Mouse (Mus musculus): ENCODE results near the gene Cntrl.

- TF ChIP-seq CTCF (IDR thresholded peaks at IDR 0.05; ENCODE audit: low read depth) (no peak), EP300 (IDR thresholded peaks at IDR 0.05; ENCODE audit: low read depth) (no peak)
Observed at GRCm38 (mm10) chr2:35102777-35103176, 6.5 kb upstream of the Cntrl start.
